Mouse (Mus musculus) kidney, adult 2 months (tissue): ENCODE measurements around the gene Oard1.

Experiments used
- CTCF ChIP-seq: fragments of 200-500 bp; conservative IDR thresholded peaks from 2 replicates; pipeline ENCODE4 v1.5.1; 2011; ENCODE audit warnings: low read depth, mild to moderate bottlenecking, control low read depth, low read length, moderate library complexity, mixed read lengths; ENCODE audit not compliant: insufficient read depth, insufficient read length
- POLR2A ChIP-seq: fragments of 200-500 bp; IDR thresholded peaks from one replicate; pipeline ENCODE4 v1.6.1; 2011; ENCODE audit warnings: low read depth, low read length, control low read depth

DNA sequence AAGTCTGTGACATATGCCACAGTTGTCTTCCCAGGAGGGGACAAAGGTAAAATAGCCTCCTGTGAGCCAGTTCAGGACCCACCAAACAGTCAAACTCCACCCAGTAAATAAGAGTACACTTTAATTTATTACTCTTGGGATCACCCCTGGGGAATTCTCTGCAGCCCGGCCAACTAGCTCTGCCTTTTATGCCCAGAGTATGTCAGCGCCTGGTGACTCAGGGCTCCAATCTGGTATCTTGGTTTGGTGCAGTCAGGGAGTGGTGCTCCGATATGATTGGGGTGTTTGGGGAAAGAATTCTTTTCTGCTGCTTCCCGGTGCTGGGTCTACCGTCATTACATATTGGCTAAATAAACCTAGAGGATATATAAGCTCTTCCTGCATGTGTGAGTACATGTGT lies 43.0 kb upstream of the Oard1 start:
- no peak for TF ChIP-seq CTCF
- TF ChIP-seq POLR2A: no peak
